Mouse (Mus musculus): Measurements from ENCODE around the gene Chn1.

Chn1 gene

DNA sequence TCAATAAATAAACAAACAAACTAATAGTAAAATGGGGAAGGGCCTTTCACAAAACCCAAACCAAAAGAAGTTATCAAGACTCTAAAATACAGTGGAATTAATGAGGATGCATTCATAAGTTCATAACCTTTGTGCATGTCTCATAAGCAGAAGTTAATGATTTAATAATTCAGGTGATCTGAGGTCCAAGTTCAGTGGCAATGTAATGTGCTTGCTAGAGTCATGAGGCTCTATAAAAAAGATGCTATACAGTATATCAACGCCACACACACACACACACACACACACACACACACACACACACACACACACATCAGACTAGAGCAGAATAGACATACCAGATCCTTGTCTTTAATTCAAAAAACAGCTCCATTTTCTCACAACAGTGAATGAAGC is 28.8 kb downstream of the Chn1 start:
- DNase-seq (ENCODE audit: low spot score), result no peak

DNA sequence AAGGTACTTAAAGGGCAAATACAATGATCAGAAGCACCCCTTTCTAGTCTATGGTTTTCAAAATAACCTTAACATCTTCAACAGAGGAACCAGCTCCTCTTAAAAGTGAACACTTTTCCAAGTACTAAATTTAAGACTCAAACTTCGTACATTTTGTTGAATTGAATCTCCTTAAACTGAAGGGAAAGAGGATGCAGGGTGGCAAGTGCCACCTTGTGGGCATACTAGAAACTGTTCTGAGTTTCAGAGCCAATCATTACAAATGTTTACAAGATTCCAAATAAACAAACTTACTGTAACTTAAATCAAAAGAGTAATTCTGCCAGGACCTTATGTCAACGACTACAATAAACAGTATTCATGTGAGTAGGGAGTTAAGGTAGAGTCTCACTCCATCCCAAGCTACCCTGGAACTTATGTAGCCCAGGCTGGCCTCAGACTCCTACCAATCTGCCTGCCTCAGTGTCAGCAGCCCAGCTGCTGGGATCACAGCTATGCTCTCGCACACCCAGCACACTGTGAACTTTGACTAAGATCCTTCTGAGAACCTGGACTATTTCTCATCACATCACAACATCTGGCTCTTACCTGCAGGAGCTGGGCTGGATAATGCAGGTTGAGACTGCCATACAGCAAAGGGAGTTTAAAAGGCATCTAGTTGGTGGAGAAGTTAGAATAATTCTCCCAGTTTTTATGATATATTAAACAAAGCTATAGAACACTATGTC is 29.3 kb downstream of the Chn1 start:
- no peak for DNase-seq (ENCODE audit: low spot score)

DNA sequence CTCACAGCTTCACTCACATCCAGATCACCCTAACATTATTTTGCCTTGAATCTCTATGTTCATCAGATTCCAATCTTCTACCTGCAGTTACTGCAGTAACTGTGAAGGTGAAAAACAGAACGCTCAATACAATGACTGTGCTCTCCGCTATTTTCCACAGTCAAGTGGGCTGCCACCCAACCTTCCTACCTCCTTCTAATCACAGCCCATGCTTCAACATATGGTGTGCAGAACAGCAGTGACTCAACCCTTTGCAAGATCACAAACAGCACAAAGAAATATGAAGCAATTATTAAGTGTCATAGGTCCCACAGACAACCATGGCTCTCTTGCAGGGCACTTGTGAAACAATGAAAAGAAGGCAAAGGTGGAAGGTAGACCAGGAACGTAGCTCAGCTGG is 33.9 kb downstream of the Chn1 start:
- DNase-seq (ENCODE audit: low spot score), result no peak

DNA sequence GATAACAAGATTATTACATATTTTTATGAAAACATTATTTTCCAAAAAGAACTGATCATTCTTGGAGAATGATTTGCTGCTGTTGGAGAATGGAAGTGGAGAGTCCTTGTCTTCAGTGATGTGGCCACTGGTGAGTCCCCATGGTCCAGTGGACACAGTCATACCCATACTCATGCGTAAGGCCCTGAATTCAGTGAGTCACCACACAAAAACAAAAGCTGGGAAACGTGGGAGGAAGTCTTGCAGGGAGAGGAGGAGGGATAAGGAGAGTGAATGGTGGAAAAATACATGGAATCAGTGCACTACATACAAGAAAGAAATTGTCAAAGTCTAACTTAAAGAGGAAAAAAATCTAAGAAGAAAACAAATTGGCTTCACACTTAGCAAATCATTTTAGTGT is 47.3 kb downstream of the Chn1 start:
- DNase-seq (ENCODE audit: low spot score), result no peak

DNA sequence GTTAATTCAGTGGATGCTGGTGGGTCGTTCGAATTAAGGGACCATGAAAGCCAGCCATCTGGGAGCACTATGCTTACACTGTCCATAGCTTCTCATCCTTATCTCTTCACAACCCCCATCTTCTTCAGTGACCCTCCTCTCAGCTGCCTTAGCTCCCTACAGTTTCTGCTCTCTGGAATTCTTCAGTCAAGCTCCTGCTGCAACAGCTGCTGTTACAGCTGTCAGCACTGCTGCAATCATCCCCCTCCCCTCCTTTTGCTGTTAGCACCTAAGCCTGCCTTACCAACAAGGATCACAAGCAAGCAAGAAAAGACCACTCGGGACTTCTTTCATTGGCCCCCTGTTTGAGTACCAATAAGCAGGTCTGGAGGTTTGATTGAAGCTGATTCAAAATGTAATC is 50.2 kb downstream of the Chn1 start:
- peak; percentile 6 for DNase-seq (ENCODE audit: low spot score)

DNA sequence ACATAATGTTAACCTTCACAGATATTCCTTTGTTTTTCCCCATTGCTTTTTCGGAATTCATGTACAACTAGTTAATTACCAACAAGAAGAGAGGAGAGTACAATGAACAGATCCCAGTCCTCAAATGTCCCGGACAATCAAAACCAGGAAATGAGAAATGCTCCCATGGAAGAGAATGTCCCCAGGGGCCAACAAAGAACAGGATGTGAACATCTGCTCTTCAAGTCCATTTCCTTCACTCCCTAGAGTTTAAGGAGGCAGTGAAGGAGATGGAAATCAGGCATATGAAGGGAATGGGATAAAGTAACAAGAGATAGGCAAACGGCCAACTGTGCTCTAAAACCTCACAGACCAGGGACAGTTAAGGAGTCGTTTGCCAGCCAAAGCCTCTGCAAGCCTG is 53.3 kb downstream of the Chn1 start:
- no peak for DNase-seq (ENCODE audit: low spot score)

DNA sequence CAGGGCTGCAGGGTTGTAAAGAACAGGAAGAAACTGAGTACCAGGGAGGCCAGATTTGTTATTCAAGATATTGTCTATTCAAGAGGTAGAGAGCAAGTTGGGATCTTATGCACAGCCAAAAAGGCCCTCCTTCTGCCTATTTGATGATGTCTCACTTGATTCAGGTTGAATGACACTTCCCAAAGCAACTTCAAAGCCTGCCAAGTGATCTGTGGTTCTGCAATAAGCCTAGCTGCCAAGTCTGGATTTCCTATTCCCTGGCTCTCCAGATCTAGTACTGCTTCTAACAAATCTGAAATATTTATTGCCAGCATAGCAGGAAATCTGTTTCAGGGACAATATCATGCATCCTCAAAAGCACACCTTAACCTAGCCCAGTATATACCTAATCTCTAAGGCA is 62.7 kb downstream of the Chn1 start:
- DNase-seq (ENCODE audit: low spot score), result no peak

DNA sequence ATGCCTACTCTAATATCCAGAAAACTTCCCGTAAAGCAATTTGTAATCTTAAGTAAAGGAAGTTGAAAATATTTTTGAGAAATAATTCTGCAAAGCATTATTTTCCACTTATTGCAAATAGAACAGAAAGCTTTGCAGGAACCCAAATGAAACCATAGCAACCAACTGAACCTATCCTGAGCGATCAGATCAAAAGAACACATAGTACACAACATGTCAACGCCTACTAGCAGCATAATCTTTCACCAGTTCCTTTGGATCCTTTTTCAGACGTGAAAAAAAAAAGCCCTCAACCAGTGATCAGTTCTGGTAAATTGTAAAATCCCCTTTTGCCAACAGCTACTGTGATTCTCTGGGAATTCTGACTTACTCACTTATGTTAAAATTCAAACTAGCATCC is 82.1 kb downstream of the Chn1 start:
- DNase-seq (ENCODE audit: low spot score), result no peak

DNA sequence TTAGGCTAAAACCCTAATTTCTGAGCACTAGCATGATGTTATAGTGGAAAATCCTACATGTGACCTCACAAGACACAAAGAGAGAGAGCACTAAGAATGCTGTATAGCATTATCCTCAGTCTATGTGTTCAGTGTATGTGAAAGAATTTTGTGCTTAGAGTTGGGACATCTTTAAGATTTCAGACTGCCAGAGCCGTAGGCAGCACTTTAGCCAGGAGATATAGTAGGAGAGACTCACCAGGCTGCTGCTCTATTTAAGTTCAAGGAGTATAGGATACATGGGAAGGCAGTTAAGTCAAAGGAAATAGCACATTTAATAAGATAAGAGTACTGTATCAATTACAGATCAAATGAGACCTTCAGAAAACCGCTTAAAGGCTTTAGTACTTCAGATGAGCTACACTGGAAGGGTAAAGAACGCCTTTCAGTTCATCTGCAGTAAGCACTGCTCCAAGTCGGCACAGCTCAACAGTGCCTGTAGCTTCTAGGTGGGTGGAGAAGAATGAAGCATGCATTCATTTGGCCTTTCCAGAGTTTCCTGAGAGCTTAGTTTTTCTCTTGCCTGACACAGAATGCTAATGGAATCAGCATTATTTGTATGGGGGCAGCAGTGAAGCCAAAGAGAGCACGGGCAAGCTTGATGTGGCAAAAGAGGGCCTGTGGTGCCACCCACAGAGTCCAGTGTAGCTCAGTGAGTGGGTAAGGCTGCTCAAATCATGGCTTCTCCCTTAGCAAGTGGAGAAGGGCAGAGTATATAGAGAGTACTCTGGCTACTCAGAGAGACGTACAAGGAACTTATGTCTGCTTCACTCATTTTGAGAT is 84.2 kb downstream of the Chn1 start:
- no peak for DNase-seq (ENCODE audit: low spot score)

DNA sequence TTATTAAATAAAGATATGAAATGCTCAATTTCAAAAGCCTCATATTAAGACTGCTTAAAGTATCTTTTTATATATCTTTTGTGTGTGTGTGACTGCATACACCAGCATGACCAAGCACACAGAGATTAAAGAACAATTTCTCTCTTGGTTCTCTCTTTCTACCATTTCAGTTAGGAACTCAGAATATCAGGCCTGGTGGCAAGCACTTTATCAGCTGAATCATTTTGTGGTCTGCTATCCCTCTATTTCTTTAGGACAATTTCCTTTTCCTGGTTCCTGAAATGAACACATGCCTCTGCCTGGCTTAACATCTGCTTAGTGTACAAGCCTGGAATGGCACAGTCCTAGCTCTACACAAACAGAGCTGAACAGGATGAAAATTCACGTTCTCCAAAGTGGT is 92.6 kb downstream of the Chn1 start:
- no peak for DNase-seq (ENCODE audit: low spot score)

DNA sequence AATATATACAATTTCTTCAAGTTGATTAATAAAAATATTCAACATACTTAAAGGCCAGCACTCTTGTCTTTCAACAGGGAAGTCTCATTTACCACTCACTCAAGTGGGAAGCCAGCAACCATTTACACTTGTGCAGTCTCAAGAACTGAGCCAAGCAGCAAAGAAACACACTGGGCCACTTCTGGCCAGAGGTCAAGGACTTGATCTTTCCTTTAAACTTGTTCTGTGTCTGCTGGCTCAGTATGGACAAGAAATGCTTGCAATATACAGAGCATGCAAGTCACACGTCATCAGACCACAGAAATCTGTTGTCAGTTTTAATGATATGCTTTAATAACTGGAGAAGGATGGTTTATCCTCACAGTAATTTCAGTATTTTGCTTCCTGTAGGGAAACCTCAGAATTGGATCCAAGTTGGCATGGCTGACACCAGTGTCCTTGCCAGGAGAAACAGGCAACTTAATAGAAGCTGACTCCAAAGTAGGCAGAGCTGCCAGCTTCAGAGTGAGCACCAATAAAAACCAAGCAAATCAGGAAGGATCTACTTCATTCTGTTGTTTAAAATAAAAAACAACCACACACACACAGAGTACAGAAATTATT is 94.6 kb downstream of the Chn1 start:
- no peak for DNase-seq (ENCODE audit: low spot score)

DNA sequence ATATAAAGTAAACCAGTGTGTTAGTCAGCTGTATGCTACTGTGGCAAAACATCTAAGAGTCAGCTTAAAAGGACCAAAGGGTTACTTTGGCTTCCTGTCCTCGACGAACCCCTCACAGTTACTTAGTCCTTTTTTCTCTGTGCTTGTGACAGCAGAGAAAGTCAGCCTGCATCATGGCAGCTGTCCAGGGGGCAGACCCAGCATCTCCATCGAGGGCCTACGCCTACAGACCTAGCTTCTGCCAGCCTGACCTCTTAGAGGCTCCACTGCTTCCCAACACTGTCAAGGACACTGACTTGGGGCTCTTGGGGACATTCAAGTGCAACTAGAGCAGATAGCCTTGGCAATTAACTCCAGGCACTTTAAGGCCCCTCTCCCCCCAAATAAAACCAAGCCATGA is 106.5 kb downstream of the Chn1 start:
- DNase-seq (ENCODE audit: low spot score), result no peak

DNA sequence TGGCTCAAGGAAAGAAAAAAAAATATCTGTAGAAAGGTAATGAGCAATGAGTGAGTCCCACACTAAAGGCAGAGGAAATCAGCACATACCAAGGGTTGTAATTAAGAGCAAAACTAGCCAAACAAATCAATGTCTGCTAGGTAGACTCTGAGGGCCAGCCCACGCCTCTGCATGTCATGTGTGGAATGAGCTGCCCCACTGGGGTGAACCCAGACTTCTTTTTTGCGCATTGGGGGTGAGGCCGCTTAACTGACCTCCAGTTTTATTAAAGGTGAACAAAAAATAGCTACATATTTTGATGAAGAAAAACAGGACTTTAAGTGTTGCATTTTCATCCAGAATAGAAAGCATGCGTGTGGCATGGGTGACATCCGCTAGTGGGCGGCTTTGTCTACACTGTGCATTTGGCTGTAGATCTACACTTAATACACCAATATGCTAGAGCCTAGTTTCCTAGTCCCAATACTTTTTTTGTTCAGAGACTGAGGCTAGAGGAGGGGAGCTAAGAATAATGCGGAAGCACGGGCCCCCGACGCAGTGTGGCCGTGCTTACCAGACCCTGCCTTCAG is 114.5 kb downstream of the Chn1 start:
- DNase-seq (ENCODE audit: low spot score), result no peak

DNA sequence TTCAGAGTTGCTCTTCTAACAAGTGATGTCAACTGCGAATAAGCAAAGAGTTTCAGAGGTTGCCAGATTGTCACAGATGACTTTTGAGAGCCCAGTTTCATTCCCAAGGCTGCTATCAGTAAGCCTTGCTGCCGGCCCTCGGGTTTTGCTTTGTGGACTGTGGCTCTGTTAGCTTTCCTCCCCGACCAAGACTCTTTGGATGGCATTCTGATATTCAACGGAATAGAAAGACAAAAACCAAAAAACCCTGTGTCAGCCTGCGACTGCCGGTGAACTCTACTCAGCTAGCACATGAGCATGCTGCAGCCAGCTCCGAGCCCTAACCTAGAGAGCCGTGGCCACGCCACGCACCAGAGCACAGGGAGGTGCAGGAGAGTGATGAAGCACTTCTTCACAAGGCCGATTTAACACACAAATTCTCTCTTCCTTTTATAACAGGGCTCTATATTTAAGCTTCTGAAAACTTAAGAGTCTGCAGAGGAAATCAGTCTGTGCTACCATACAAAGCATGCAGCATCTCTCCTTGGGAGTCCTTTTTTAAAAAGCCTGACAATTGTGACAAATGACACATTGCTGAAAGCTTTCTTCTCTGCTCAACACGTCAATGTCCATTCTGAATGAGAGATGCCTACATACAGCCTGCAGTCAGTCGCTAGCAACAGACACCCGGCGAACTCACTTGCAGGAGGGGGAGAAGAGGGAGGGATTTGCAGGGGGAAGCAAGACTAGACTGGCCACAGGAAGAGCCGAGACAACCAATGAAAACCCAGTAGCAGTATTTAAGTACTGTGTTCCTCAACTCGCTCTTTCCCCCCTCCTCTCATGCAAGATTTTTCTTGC is 115.2 kb downstream of the Chn1 start:
- DNase-seq (ENCODE audit: low spot score), result peak; percentile 19

DNA sequence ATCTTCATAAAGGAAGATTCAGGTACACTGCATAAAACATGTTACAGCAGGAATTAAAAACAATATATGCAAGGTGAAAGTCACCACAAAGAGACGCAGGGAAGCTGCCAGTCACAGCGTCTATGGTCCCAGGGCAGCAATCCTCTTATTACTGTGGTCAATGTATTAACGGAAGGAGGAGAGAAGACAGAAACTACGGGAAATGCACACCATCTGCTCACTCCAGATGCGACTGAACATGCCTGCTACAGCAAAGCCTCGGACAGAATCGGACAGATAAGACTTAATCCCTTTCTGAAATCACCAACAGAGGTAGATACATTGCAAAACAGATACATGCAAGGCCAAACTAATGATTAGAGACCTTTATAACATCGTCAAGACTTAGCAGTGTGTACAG is 116.1 kb downstream of the Chn1 start:
- DNase-seq (ENCODE audit: low spot score), result no peak

DNA sequence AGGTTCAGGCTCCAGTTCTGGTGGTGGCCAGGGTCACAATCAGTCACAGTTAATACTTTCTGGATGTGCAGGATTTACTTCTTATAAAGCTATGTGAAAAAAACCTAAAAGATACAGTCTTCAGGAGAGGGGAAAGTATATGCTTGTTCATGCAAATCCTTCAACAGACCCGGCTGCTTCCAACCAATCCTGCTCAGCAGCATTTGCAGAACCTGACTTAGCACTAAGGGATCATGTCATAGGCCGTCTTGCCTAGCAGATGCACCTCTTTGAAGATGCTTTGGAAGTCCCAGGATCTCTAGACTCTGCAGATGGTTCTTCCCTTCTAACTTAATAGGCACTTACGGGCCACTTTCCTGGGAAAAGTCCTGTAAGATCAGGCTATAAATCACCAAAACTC is 117.2 kb downstream of the Chn1 start:
- DNase-seq (ENCODE audit: low spot score), result no peak

DNA sequence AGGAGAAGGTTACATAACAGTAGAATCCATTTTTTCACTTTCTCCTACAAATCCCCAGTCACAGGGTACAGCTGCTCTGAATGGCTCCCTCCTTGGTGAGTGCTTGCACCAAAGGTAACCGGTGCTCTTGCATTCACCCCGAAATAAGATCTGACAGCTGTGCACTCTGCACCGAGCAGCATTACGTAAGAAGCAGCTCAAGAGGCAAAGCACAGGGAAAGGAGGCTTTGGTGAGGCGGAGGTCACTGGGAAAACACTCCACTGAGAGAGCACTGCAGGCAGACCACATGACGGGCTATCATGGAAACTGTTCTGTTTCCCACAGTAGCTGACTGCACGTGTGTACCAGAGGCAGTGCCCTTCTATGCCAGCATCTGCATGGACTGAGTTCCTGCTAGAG is 118.0 kb downstream of the Chn1 start:
- DNase-seq (ENCODE audit: low spot score), result no peak

DNA sequence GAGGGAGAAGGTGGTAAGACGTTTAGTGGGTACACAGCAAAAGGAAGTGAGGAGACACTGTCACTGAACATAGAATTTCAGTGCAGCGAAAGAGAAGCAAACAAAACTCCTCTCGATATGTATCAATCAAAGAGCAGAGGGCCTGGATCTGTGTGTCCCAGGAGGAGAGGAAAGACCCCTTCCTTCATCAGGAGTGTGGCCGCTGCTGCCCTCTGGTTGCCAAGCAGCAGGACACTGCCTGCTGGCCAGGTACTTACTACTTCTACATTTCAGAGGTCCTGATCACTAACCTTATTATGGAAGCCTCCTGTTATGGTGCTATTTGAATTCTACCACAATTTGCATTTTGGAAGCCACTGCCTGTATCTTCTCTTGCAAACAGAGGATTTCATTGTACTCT is 119.5 kb downstream of the Chn1 start:
- DNase-seq (ENCODE audit: low spot score), result no peak

DNA sequence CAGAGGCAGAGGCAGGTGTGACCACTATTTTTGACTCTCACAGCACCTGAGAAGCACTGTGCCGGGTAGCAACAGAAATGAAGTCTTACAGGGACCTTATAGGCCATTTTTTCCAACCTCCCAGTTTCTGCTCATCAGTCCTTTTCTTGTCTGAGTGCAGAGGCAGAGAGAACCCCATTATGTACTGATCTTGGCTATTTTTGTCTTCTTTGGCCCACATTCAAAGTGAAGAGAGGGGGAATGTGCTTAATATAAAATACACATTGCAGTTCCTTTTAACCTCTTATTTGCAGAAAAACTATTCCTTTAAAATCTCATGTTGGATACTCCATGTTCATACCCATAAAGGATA is 120.3 kb downstream of the Chn1 start:
- no peak for DNase-seq (ENCODE audit: low spot score)

DNA sequence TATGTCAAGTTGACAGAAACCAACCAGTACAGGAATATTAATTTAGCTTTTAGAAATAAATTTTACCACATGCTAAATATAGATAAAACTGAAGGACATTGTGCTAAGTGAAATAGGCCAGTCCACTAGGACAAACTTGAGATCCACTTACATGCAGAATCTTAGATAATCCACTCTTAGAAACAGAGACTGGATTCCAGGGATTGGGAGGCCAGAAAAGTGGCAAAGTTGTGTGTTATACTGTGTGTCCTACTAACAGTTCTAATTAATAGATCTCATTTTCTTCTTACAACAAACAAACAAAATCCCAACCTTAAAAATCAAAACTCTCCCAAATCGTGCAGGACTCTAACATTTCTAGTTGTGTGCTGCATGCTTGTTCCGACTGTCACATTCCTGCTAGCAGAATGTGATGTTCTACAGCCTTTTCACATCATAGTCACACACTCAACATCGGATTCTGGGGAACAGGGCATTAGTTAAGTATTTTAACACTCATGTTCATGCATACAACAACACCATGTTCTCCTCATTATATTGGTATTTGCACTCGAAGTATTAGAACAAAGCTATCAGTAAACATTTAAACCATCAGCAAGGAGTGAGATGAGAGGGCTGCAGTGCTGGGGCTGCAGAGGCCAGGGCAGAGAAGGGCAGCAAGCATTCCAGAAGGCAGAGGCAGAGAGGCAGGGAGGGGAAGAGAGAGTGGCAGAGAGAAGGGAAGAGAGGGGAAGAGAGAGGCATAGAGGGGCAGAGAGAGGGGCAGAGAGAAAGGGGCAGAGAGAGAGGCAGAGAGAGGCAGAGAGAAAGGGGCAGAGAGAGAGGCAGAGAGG is 120.9 kb downstream of the Chn1 start:
- no peak for DNase-seq (ENCODE audit: low spot score)

DNA sequence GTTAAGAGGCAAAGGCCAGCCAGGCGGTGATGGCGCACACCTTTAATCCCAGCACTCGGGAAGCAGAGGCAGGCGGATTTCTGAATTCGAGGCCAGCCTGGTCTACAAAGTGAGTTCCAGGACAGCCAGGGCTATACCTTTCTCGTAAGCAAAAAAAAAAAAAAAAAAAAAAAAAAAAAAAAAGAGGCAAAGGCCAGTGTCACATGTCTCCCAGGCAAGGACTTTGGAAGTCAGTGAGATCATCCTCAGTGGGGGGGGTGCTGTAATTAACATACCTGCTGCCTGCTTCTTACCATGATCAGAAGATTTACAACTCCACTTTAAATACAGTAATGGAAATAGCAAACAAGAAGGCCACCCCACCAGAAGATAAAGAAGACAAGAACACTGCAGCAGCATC is 137.5 kb downstream of the Chn1 start:
- DNase-seq (ENCODE audit: low spot score), result no peak

Data from yolk sac, embryonic 10.5 days (tissue).